Mouse (Mus musculus) liver, embryonic 16.5 days (tissue): ENCODE results near the gene Rpl6. TPM values are rescaled to one million over a fixed set of nuclear protein-coding genes. Genes with fewer than 3 reads are reported as not detected.

Source experiments
- ATAC-seq: fragments of 200-750 bp; cut with Nextera tagmentation; 2 replicates; pipeline ENCODE4 v1.8.0; 2017; ENCODE audit warnings: low read depth, mild to moderate bottlenecking, moderate number of reproducible peaks, moderate library complexity
- H3K27ac ChIP-seq: fragments of 300-500 bp; sonication (generic); 2 replicates; pipeline ENCODE4 v1.5.1; 2014; ENCODE audit warnings: mild to moderate bottlenecking, low read length
- H3K27me3 ChIP-seq: fragments of 300-500 bp; sonication (generic); 2 replicates; pipeline ENCODE4 v1.6.1; 2014; ENCODE audit warnings: low read depth, low read length, mixed read lengths; ENCODE audit not compliant: control insufficient read depth, insufficient read depth
- H3K36me3 ChIP-seq: fragments of 300-500 bp; sonication (generic); 2 replicates; pipeline ENCODE4 v1.6.1; 2014; ENCODE audit warnings: mild to moderate bottlenecking; ENCODE audit not compliant: control insufficient read depth, insufficient read depth
- H3K4me1 ChIP-seq: fragments of 300-500 bp; sonication (generic); 2 replicates; pipeline ENCODE4 v1.6.1; 2014; ENCODE audit warnings: low read depth, low read length, mixed read lengths; ENCODE audit not compliant: control insufficient read depth
- H3K4me2 ChIP-seq: fragments of 300-500 bp; sonication (generic); 2 replicates; pipeline ENCODE4 v1.6.1; 2014; ENCODE audit warnings: low read depth, low read length, mixed read lengths
- H3K4me3 ChIP-seq: fragments of 300-500 bp; sonication (generic); 2 replicates; pipeline ENCODE4 v1.5.1; 2014; ENCODE audit warnings: low read depth, mild to moderate bottlenecking, low read length
- H3K9ac ChIP-seq: fragments of 300-500 bp; sonication (generic); 2 replicates; pipeline ENCODE4 v1.6.1; 2014; ENCODE audit warnings: low read depth, low read length
- H3K9me3 ChIP-seq: fragments of 300-500 bp; sonication (generic); replicated peaks from 2 replicates; pipeline ENCODE4 v1.6.1; 2016; ENCODE audit warnings: low read length; ENCODE audit not compliant: control insufficient read depth
- WGBS: fragments of 180-500 bp; shearing (Covaris S2); extraction: QIAGEN DNeasy Blood & Tissue Kit; methylation state at CpG from one replicate; pipeline ENCODE4 v1.1.7; 2014; ENCODE audit not compliant: insufficient replicate concordance; 5-methylcytosine and 5-hydroxymethylcytosine counted together
- polyA plus RNA-seq: library from polyadenylated mRNA; unstranded; fragments of >200 nt; fragmentation: Nextera tagmentation; extraction: Ambion mirVana; gene quantifications from 2 replicates; pipeline ENCODE4 v1.2.1, GENCODE M21; 2015

Gene Rpl6
- polyA plus RNA-seq, 1 experiment from 2014 or later: 278 TPM

DNA sequence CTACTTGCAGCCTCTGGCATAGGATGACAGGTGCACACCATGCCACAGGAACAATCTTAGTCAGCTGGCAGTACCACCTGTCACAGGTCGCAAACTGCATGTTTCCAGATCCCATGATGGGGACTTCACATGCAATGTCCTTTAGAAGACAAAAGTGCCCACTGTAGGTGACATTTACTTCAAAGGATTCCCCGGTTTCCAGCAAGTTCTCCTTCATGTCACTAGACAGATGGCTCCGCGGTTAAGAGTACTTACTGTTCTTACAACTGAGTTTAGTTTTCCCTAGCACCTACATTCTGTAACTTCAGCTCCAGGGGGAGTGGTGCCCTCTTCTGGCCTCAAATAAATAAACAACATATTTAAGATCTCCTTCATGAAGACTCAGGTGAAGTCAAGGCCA, 31.4 kb upstream of the Rpl6 start:
- ATAC-seq: no peak
- H3K27me3 ChIP-seq: no peaks in the 10 kb centered on the region
- no peak overlapping the region for H3K4me2 ChIP-seq
- H3K9me3 ChIP-seq: no peaks in the 10 kb centered on the region
- H3K9ac ChIP-seq: no peak overlapping the region
- 70% methylated on average over 4 of the region's 4 CpGs for WGBS
- H3K27ac ChIP-seq: no peak overlapping the region
- no peaks in the 10 kb centered on the region; the same call in 1 of the 2 replicates for H3K4me1 ChIP-seq
- H3K4me3 ChIP-seq: no peak overlapping the region
- peaks cover 4% of the 10 kb centered on the region for H3K36me3 ChIP-seq

DNA sequence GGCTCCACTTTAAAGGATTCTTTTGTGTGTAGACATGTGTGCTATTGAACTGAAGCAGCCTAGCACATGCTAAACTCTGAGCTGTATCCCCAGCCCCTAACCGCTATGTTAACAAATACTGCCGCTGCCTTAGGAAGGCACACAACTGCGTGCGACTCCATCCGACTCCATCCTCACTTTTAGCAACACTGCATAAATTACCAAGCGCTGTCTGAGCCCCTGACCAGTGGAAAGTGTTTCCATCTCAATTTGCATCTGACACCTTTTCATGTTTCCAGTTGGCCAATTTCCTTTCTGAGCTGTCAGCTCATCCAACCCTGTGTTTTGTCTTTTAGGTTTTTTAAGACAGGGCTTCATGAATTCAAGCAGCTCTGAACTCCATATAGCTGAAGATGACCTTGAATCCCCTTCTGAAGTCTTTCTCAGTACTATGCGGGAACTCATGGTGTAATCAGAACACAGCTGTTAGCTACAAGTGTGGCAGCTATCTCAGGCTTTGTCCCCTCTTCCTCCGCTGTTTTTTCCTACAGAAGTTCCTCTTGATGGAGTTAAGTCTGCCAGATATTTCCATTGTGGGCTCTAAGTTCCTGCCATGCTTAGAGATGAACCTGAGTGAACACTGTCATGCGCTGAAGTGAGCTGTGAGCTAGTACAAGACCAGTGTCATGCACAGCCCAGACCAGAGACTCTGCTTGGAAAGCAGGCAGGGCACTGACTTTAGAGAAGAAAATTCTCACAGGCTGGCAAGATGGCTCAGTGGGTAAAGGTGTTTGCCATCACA, 25.0 kb upstream of the Rpl6 start:
- H3K27ac ChIP-seq: no peak overlapping the region
- H3K4me2 ChIP-seq: no peak overlapping the region
- 72% methylated on average over 9 of the region's 9 CpGs for WGBS
- no peaks in the 10 kb centered on the region for H3K9me3 ChIP-seq
- no peaks in the 10 kb centered on the region for H3K36me3 ChIP-seq
- no peaks in the 10 kb centered on the region for H3K27me3 ChIP-seq
- ATAC-seq: no peak
- H3K4me1 ChIP-seq: peaks cover 6% of the 10 kb centered on the region
- H3K4me3 ChIP-seq: no peak overlapping the region
- no peak overlapping the region for H3K9ac ChIP-seq

DNA sequence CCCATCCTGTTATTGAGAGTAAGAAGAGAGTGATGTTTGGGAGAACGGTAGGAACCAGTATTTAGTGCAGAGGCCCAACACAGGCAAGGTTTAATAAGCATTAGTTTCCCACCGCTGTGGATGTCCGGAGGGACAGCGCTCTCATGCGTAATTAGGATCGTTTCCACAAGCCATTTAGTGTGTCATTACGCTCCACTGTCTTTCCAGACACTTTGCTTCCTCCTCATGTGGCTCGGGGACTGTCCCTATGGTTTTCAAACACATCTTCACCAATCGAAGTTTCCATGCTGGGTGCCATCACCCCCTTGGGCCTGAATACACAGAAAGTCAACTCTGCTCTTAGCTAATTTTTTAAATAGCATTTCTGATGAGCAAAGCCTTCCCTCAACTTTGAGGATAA, 21.0 kb upstream of the Rpl6 start:
- no peak for ATAC-seq
- H3K4me1 ChIP-seq: peaks cover 35% of the 10 kb centered on the region
- H3K36me3 ChIP-seq: no peaks in the 10 kb centered on the region
- no peak overlapping the region for H3K4me3 ChIP-seq
- no peak overlapping the region for H3K4me2 ChIP-seq
- no peaks in the 10 kb centered on the region for H3K27me3 ChIP-seq
- H3K9me3 ChIP-seq: no peaks in the 10 kb centered on the region
- H3K27ac ChIP-seq: no peak overlapping the region
- 84% methylated on average over 9 of the region's 9 CpGs for WGBS
- no peak overlapping the region for H3K9ac ChIP-seq

DNA sequence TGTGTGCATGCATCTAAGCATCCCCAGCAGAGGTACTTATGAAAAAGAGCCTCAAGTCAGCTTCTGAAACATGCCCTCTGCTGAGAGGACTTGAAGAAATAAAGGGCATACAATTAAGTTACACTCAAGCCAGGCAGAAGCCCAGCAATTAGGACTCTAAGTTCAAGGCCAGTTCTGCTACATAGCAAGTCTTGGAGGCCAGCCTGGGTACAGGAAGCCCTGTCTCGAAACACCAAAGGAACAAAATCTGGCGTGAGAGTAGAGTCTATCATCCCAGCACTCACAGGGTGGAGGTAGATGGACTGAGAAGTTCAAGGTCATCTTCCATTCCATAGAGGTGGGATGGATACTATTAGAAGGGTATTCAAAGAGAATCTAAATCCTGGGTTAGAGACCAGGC, 19.9 kb upstream of the Rpl6 start:
- Histone ChIP-seq H3K4me2 (no peak overlapping the region), H3K4me1 (peaks cover 43% of the 10 kb centered on the region), H3K27me3 (no peaks in the 10 kb centered on the region), H3K4me3 (no peak overlapping the region), H3K9me3 (no peaks in the 10 kb centered on the region), H3K9ac (no peak overlapping the region), H3K36me3 (no peaks in the 10 kb centered on the region), H3K27ac (no peak overlapping the region; the same call in 1 of the 2 replicates)
- no peak for ATAC-seq
- 51% methylated on average over 2 of the region's 2 CpGs for WGBS

GRCm38 (mm10) chr5:121184945-121185551, 19.2 kb upstream of the Rpl6 start:
- ATAC-seq: peak; percentile 71
- peak overlapping the region; percentile 68 for H3K27ac ChIP-seq
- no peak overlapping the region for H3K4me3 ChIP-seq
- peak overlapping the region; percentile 10; the same call in 1 of the 2 replicates for H3K4me2 ChIP-seq
- no peaks in the 10 kb centered on the region for H3K27me3 ChIP-seq
- H3K36me3 ChIP-seq: no peaks in the 10 kb centered on the region
- 20% methylated on average over 11 of the region's 11 CpGs for WGBS
- no peak overlapping the region for H3K9ac ChIP-seq
- no peaks in the 10 kb centered on the region for H3K9me3 ChIP-seq
- H3K4me1 ChIP-seq: peaks cover 45% of the 10 kb centered on the region

- Histone ChIP-seq H3K4me3 (no peak overlapping the region), H3K4me2 (no peak overlapping the region), H3K27me3 (no peaks in the 10 kb centered on the region), H3K9me3 (no peaks in the 10 kb centered on the region), H3K4me1 (peaks cover 54% of the 10 kb centered on the region), H3K27ac (no peak overlapping the region), H3K36me3 (no peaks in the 10 kb centered on the region), H3K9ac (no peak overlapping the region)
- ATAC-seq: no peak
- WGBS: 80% methylated on average over 8 of the region's 8 CpGs
These were observed 16.7 kb upstream of the Rpl6 start for GRCm38 (mm10) chr5:121187580-121188001.

DNA sequence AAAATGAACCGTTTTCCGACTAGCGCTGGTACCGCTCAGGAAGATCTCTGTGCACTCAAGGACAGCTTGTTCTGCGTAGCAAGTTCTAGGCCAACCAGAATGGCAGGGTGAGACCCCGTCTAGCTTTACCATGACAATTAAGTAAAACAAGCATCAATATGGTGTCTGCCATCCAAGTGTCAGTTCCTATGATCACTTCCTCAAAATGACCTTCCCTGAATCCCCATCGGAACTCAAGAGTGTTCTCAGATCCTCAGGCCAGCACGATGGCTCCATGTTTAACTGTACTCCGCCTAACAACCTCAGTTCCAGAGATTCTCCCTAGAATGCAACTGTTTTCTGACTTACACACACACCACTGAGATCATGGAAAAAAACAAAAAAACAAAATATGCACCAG, 16.0 kb upstream of the Rpl6 start:
- Histone ChIP-seq H3K4me3 (no peak overlapping the region), H3K4me2 (no peak overlapping the region), H3K27me3 (no peaks in the 10 kb centered on the region), H3K9ac (no peak overlapping the region), H3K4me1 (peaks cover 58% of the 10 kb centered on the region), H3K27ac (no peak overlapping the region), H3K9me3 (no peaks in the 10 kb centered on the region), H3K36me3 (no peaks in the 10 kb centered on the region)
- ATAC-seq: no peak
- WGBS: 83% methylated on average over 9 of the region's 9 CpGs

- H3K9me3 ChIP-seq: no peaks in the 10 kb centered on the region
- no peaks in the 10 kb centered on the region for H3K27me3 ChIP-seq
- H3K36me3 ChIP-seq: no peaks in the 10 kb centered on the region
- no peak overlapping the region; the same call in 1 of the 2 replicates for H3K9ac ChIP-seq
- peaks cover 66% of the 10 kb centered on the region for H3K4me1 ChIP-seq
- no peak overlapping the region for H3K4me3 ChIP-seq
- peak overlapping the region; percentile 10 for H3K4me2 ChIP-seq
- no peak overlapping the region for H3K27ac ChIP-seq
- ATAC-seq: no peak
- 68% methylated on average over 9 of the region's 9 CpGs for WGBS
These were observed 15.1 kb upstream of the Rpl6 start for GRCm38 (mm10) chr5:121189182-121189581.

GRCm38 (mm10) chr5:121190210-121190835, 14.0 kb upstream of the Rpl6 start:
- Histone ChIP-seq H3K4me1 (peaks cover 61% of the 10 kb centered on the region), H3K27ac (peak overlapping the region; percentile 83)

More at GRCm38 (mm10) chr5:121190210-121190835, 14.0 kb upstream of the Rpl6 start:
- Histone ChIP-seq H3K36me3 (no peaks in the 10 kb centered on the region), H3K27me3 (no peaks in the 10 kb centered on the region), H3K9me3 (no peaks in the 10 kb centered on the region), H3K4me3 (peak overlapping the region; percentile 96), H3K4me2 (peak overlapping the region; percentile 91), H3K9ac (peak overlapping the region; percentile 92)
- no peak for ATAC-seq
- 19% methylated on average over 21 of the region's 21 CpGs for WGBS
